Mouse (Mus musculus) CH12.LX (cell line): ENCODE results near the gene Ncoa7. TPM values are rescaled to one million over a fixed set of nuclear protein-coding genes. Genes with fewer than 3 reads are reported as not detected.
"Not testable (repeated sequence)": the region's sequence is repeated elsewhere in the genome, so short reads cannot be mapped to it uniquely, and the experiment has no call there.

Source experiments
- DNase-seq: peaks from one replicate; pipeline ENCODE4 v3.0.0-alpha.2; 2013; ENCODE audit errors: extremely low read depth
- H3K27ac ChIP-seq: 2 replicates; pipeline ENCODE4 v1.5.1; 2012; ENCODE audit warnings: low read depth, mild to moderate bottlenecking, control low read depth, moderate library complexity; ENCODE audit not compliant: insufficient read depth
- H3K27me3 ChIP-seq: replicated peaks from 2 replicates; pipeline ENCODE3; 2012; ENCODE audit warnings: inconsistent platforms
- H3K36me3 ChIP-seq, 2 experiments: replicated peaks in 1 of 2; 2 replicates each; pipeline versions ENCODE3 to v1.6.1; 2012; ENCODE audit warnings: inconsistent platforms in 1 of 2, low read length in 1 of 2, mild to moderate bottlenecking in 1 of 2, mixed read lengths in 1 of 2, moderate library complexity in 1 of 2; ENCODE audit not compliant: control insufficient read depth in 1 of 2, insufficient read depth in 1 of 2
- H3K4me1 ChIP-seq, 2 experiments: 2 replicates each; pipeline ENCODE4 v1.6.1; 2012; ENCODE audit warnings: inconsistent platforms in 1 of 2, moderate library complexity in 1 of 2; ENCODE audit not compliant: insufficient read depth in 2 of 2, control insufficient read depth in 1 of 2
- H3K4me2 ChIP-seq: 2 replicates; pipeline ENCODE4 v1.6.1; 2012; ENCODE audit warnings: low read depth, mild to moderate bottlenecking, control low read depth; ENCODE audit not compliant: poor library complexity, insufficient read depth, severe bottlenecking
- H3K4me3 ChIP-seq, 3 experiments: fragments of 150-350 bp in 1 of 3; sonication (generic) in 1 of 3; replicated peaks in 1 of 3; 2 replicates each; pipeline versions ENCODE3 to v1.5.1; 2011 to 2012; ENCODE audit warnings: low read depth in 2 of 3, low read length in 2 of 3, mild to moderate bottlenecking in 2 of 3, moderate library complexity in 2 of 3, control low read depth in 1 of 3, improper control_type of control experiment in 1 of 3, inconsistent platforms in 1 of 3, mixed read lengths in 1 of 3; ENCODE audit not compliant: poor library complexity in 1 of 3
- H3K79me2 ChIP-seq: replicated peaks from 2 replicates; pipeline ENCODE4 v1.6.1; 2012; ENCODE audit warnings: mild to moderate bottlenecking, moderate library complexity; ENCODE audit not compliant: control insufficient read depth, poor library complexity, insufficient read depth, severe bottlenecking; ENCODE audit errors: extremely low read depth
- H3K9ac ChIP-seq: 2 replicates; pipeline ENCODE4 v1.6.1; 2012; ENCODE audit warnings: low read depth, mild to moderate bottlenecking, control low read depth, moderate library complexity; ENCODE audit not compliant: insufficient read depth
- H3K9me3 ChIP-seq: replicated peaks from 2 replicates; pipeline ENCODE3; 2012; ENCODE audit warnings: low read length, inconsistent platforms, mixed read lengths
- CHD1 ChIP-seq: IDR thresholded peaks from 2 replicates; pipeline ENCODE4 v1.6.1; 2012; ENCODE audit warnings: low read depth, low read length, improper control_type of control experiment, inconsistent platforms
- CHD2 ChIP-seq: IDR thresholded peaks from 2 replicates; pipeline ENCODE4 v1.6.1; 2011; ENCODE audit warnings: low read length, improper control_type of control experiment
- CTCF ChIP-seq, 2 experiments: IDR thresholded peaks in 1 of 2; conservative IDR thresholded peaks in 1 of 2; 2 replicates each; pipeline ENCODE4 v1.5.1; 2011 to 2012; ENCODE audit warnings: low read depth in 2 of 2, low read length in 2 of 2, improper control_type of control experiment in 1 of 2, inconsistent platforms in 1 of 2, mild to moderate bottlenecking in 1 of 2, moderate library complexity in 1 of 2
- E2F4 ChIP-seq: IDR thresholded peaks from 2 replicates; pipeline ENCODE4 v1.6.1; 2011; ENCODE audit warnings: low read depth, low read length, improper control_type of control experiment; ENCODE audit not compliant: insufficient replicate concordance
- GABPA ChIP-seq: IDR thresholded peaks from 2 replicates; pipeline ENCODE4 v1.6.1; 2012; ENCODE audit warnings: low read depth, low read length, improper control_type of control experiment, inconsistent platforms; ENCODE audit not compliant: insufficient replicate concordance
- HCFC1 ChIP-seq: IDR thresholded peaks from 2 replicates; pipeline ENCODE4 v1.6.1; 2012; ENCODE audit warnings: low read depth, mild to moderate bottlenecking, inconsistent platforms, low read length, improper control_type of control experiment
- IRF4 ChIP-seq: IDR thresholded peaks from 2 replicates; pipeline ENCODE4 v1.6.1; 2014; ENCODE audit warnings: low read depth, mild to moderate bottlenecking, inconsistent platforms, low read length, improper control_type of control experiment
- JUN ChIP-seq: IDR thresholded peaks from 2 replicates; pipeline ENCODE4 v1.6.1; 2011; ENCODE audit warnings: low read depth, mild to moderate bottlenecking, low read length, improper control_type of control experiment, moderate library complexity; ENCODE audit not compliant: insufficient read depth
- JUND ChIP-seq: conservative IDR thresholded peaks from 2 replicates; pipeline ENCODE4 v1.6.1; 2011; ENCODE audit warnings: low read depth, low read length, improper control_type of control experiment
- MAFK ChIP-seq: IDR thresholded peaks from 2 replicates; pipeline ENCODE4 v1.6.1; 2011; ENCODE audit warnings: low read length, improper control_type of control experiment; ENCODE audit not compliant: insufficient replicate concordance
- MAX ChIP-seq: IDR thresholded peaks from 2 replicates; pipeline ENCODE4 v1.6.1; 2011; ENCODE audit warnings: low read length, improper control_type of control experiment
- MEF2A ChIP-seq: IDR thresholded peaks from 2 replicates; pipeline ENCODE4 v1.6.1; 2014; ENCODE audit warnings: low read depth, mild to moderate bottlenecking, inconsistent platforms, low read length, improper control_type of control experiment, borderline replicate concordance
- MXI1 ChIP-seq: IDR thresholded peaks from 2 replicates; pipeline ENCODE4 v1.6.1; 2011; ENCODE audit warnings: mild to moderate bottlenecking, low read depth, low read length, improper control_type of control experiment
- PAX5 ChIP-seq: IDR thresholded peaks from 2 replicates; pipeline ENCODE4 v1.6.1; 2012; ENCODE audit warnings: low read length, inconsistent platforms, mixed read lengths
- POLR2A ChIP-seq: IDR thresholded peaks from 2 replicates; pipeline ENCODE4 v1.6.1; 2011; ENCODE audit warnings: low read depth, mild to moderate bottlenecking, improper control_type of control experiment, low read length
- RAD21 ChIP-seq: IDR thresholded peaks from 2 replicates; pipeline ENCODE4 v1.6.1; 2011; ENCODE audit warnings: low read depth, mild to moderate bottlenecking, low read length, improper control_type of control experiment, moderate library complexity
- RCOR1 ChIP-seq: conservative IDR thresholded peaks from 2 replicates; pipeline ENCODE4 v1.6.1; 2012; ENCODE audit warnings: low read depth, mild to moderate bottlenecking, inconsistent platforms, low read length, improper control_type of control experiment
- SIN3A ChIP-seq: IDR thresholded peaks from 2 replicates; pipeline ENCODE4 v1.6.1; 2012; ENCODE audit warnings: low read length, improper control_type of control experiment, inconsistent platforms
- TBP ChIP-seq: conservative IDR thresholded peaks from 2 replicates; pipeline ENCODE4 v1.6.1; 2011; ENCODE audit warnings: low read depth, low read length, improper control_type of control experiment
- UBTF ChIP-seq: IDR thresholded peaks from 2 replicates; pipeline ENCODE4 v1.6.1; 2012; ENCODE audit warnings: low read depth, mild to moderate bottlenecking, inconsistent platforms, low read length, improper control_type of control experiment, moderate library complexity
- USF2 ChIP-seq: conservative IDR thresholded peaks from 2 replicates; pipeline ENCODE4 v1.6.1; 2011; ENCODE audit warnings: low read depth, low read length, improper control_type of control experiment
- ZKSCAN1 ChIP-seq: IDR thresholded peaks from 2 replicates; pipeline ENCODE4 v1.6.1; 2012; ENCODE audit warnings: low read depth, inconsistent platforms, low read length, improper control_type of control experiment, borderline replicate concordance
- ZMIZ1 ChIP-seq: IDR thresholded peaks from 2 replicates; pipeline ENCODE4 v1.6.1; 2012; ENCODE audit warnings: low read depth, mild to moderate bottlenecking, inconsistent platforms, low read length, improper control_type of control experiment
- ZNF384 ChIP-seq: IDR thresholded peaks from 2 replicates; pipeline ENCODE4 v1.6.1; 2012; ENCODE audit warnings: low read depth, low read length, improper control_type of control experiment, inconsistent platforms
- dilution Hi-C: fragments of 300-500 bp; cut with MboI; formaldehyde crosslinking; loops from 2 replicates; pipeline ENCODE4 v1.14.3; 2020; ENCODE audit warnings: low sequenced_read_pairs; ENCODE audit not compliant: extremely low pct_unique_long_range_greater_than_20kb, extremely low pct_ligation_motif_present
- in situ Hi-C: fragments of 300-500 bp; cut with MboI; formaldehyde crosslinking; loops from 3 replicates; pipeline ENCODE4 v1.14.3; 2019; ENCODE audit warnings: low sequenced_read_pairs, low pct_ligation_motif_present, low pct_unique_long_range_greater_than_20kb, mixed read lengths
- polyA plus RNA-seq: library from polyadenylated mRNA; unstranded; fragments of >175 nt; gene quantifications from 2 replicates; pipeline ENCODE4 v1.2.1, GENCODE M21; 2012; ENCODE audit warnings: low read depth; ENCODE audit not compliant: insufficient read length
- total RNA-seq, 2 experiments: library from RNA; depleted of rRNA; stranded (reverse); fragments of 300-350 nt in 1 of 2; fragments of >200 nt in 1 of 2; gene quantifications; 2 replicates each; pipeline ENCODE4 v1.2.3; 2012 to 2014

Ncoa7 gene
- total and polyA plus RNA-seq, 3 experiments = 4.7 to 9.2 (median 7.0) TPM

DNA sequence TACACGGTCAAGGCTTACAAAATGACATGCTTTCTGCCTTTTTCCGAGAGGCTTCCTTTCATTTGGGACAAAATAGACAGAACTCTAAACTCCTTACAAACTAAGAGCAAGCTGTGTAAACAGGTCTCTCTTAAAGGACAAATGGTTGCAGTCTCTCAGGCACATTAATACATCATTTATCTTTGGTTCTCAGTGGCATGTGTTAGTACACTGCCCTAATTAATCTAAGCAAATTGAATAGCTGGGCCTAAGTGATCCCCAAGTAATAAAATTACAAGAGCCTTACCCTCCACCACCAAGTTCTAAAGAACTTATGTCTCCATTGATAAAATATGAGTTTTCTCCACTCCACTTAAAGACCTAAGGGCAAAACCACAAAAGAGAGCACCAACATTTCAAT, 155.4 kb downstream of the Ncoa7 start:
- H3K9ac ChIP-seq = no peak overlapping the region
- H3K79me2 ChIP-seq = no peaks in the 10 kb centered on the region
- H3K27ac ChIP-seq = no peak overlapping the region
- dilution Hi-C loops = no loop called here
- H3K4me1 ChIP-seq = no peaks in the 10 kb centered on the region
- peaks cover 3 to 31% of the 10 kb centered on the region in 2 experiments for H3K36me3 ChIP-seq
- H3K4me2 ChIP-seq = no peak overlapping the region
- H3K9me3 ChIP-seq = no peaks in the 10 kb centered on the region
- H3K27me3 ChIP-seq = no peaks in the 10 kb centered on the region
- DNase-seq = no peak
- in situ Hi-C loops = no loop called here
- no peak for TF ChIP-seq MXI1
- TF ChIP-seq HCFC1 = no peak
- TF ChIP-seq IRF4 = no peak
- no peak for TF ChIP-seq USF2
- TF ChIP-seq UBTF = no peak
- no peak for TF ChIP-seq ZKSCAN1
- TF ChIP-seq RCOR1 = no peak
- TF ChIP-seq MEF2A = no peak
- TF ChIP-seq SIN3A = no peak
- no peak for TF ChIP-seq ZMIZ1
- no peak for TF ChIP-seq MAX
- TF ChIP-seq CTCF (conservative IDR thresholded peaks at IDR 0.05 in 1 of 2, IDR thresholded peaks at IDR 0.05 in 1 of 2; ENCODE audit: low read depth in 2 of 2, low read length in 2 of 2) = no peak
- no peak for TF ChIP-seq POLR2A
- H3K4me3 ChIP-seq = no peak overlapping the region

DNA sequence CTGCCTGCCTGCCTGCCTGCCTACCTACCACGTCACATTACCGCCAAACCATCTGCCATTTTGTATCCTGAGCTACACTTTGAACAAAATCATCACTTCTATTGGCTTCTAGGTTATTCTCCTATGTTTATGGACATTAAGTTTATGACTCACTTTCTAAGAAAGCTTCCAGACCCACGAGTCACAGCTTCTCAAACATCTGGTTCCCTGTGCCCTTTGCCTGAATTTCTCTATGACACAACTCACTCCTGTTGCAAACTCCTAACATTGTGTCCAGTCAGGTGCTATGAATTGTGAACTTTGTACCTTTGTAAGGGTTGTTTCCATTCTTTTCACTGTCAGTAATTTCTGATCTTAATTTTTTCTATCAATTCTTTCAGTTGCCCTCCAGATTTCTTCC, 164.9 kb downstream of the Ncoa7 start:
- no peak for TF ChIP-seq E2F4
- no peak for TF ChIP-seq ZKSCAN1
- TF ChIP-seq CHD1 = no peak
- no peak for TF ChIP-seq JUND
- no peak for TF ChIP-seq UBTF
- TF ChIP-seq CHD2 = no peak
- no peak for TF ChIP-seq PAX5
- no peak for TF ChIP-seq RCOR1
- no peak for TF ChIP-seq POLR2A
- no peak for TF ChIP-seq MEF2A
- no peak for TF ChIP-seq GABPA
- no peak for TF ChIP-seq IRF4
- TF ChIP-seq MXI1 = no peak
- TF ChIP-seq MAFK = no peak
- no peak for TF ChIP-seq RAD21
- TF ChIP-seq TBP = no peak
- no peak for TF ChIP-seq ZNF384
- no peak for TF ChIP-seq JUN
- TF ChIP-seq, all 38 proteins: peak for 0
- Histone ChIP-seq H3K9ac (no peak overlapping the region), H3K27ac (no peak overlapping the region), H3K4me1 (peaks cover 0 to 3% of the 10 kb centered on the region in 2 experiments; a peak in 1 of 4 replicates), H3K36me3 (no peaks in the 10 kb centered on the region), H3K79me2 (no peaks in the 10 kb centered on the region), H3K4me2 (no peak overlapping the region), H3K4me3 (no peak overlapping the region), H3K9me3 (no peaks in the 10 kb centered on the region), H3K27me3 (no peaks in the 10 kb centered on the region)
- no peak for DNase-seq
- in situ Hi-C loops = no loop called here
- dilution Hi-C loops = no loop called here

DNA sequence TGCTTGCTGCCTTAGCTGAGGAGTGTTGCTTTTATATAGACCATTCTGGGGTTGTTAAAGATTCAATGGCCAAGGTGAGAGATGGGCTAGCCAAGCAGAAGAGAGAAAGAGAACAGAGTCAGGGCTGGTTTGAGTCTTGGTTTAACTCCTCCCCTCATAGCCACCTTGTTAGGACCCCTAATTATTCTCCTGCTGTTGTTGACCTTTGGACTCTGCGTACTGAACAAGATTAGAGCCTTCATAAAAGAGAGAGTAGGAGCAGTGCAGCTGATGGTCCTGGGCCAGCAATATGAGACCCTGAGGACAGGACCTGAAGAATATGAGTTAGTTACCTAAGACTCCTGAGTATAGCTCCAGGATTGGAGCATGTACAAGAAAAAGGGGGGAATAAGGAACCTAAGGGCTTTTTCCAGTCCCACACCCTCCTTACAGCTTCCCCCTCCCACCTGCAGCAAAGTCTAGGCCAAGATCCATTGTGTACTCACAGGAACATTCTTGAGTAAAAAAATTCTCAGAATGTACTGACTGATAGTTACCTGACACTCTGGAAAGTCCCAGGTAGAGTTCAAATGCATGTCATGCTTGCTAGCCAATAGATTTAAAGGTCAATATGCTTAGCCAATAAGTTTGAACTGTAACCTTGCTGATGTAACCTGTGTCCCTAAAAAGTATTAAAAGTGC, 166.5 kb downstream of the Ncoa7 start:
- H3K9ac ChIP-seq, H3K4me1 ChIP-seq, H3K27me3 ChIP-seq, DNase-seq, H3K4me3 ChIP-seq, dilution Hi-C loops, H3K36me3 ChIP-seq, H3K9me3 ChIP-seq, H3K79me2 ChIP-seq, H3K4me2 ChIP-seq, in situ Hi-C loops, H3K27ac ChIP-seq: not testable (repeated sequence)
